Mouse (Mus musculus) ovary, postnatal 36 days (tissue): ENCODE measurements around the gene Slc47a2.
"Not testable (repeated sequence)": the region's sequence is repeated elsewhere in the genome, so short reads cannot be mapped to it uniquely, and the experiment has no call there.

Experiments used
- DNase-seq: peaks from one replicate; pipeline ENCODE4 v3.0.0; 2022; ENCODE audit warnings: low spot score, mixed read lengths

The Slc47a2 gene

DNA sequence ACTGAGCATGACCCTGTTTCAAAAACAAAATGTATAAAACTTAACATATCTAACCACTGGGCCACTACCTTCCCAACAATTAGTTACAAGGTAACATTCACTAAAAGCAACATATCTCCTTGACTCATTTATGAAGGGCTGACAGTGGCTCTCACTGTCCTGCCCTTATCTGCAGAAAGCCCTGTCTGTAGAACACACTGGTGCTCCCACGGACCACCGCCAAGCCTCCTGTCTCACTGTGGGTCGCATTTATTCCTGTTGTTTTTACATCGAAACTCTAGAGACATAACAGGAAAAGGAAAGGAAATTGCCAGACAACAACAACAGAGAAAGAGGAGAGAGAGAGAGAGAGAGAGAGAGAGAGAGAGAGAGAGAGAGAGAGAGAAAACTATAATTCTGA lies 1.4 kb downstream of the Slc47a2 start:
- DNase-seq: no peak

DNA sequence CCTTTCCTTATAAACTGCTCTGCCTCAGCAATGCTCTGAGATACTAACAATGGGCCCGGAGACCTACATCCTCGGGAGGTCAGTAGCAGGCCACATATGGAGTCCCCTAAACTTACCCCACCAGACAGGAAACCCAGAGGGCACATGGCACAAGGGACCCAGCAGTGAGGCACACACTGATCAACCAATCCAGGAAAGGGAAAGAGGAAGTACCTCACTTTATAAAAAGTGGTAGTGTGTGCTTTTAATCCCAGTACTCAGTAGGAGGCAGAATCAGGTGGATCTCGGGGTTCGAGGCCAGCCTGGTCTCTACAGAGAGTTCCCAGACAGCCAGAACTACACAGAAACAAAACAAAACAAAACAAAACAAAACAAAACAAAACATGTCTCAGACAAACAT lies 2.3 kb downstream of the Slc47a2 start:
- no peak for DNase-seq

DNA sequence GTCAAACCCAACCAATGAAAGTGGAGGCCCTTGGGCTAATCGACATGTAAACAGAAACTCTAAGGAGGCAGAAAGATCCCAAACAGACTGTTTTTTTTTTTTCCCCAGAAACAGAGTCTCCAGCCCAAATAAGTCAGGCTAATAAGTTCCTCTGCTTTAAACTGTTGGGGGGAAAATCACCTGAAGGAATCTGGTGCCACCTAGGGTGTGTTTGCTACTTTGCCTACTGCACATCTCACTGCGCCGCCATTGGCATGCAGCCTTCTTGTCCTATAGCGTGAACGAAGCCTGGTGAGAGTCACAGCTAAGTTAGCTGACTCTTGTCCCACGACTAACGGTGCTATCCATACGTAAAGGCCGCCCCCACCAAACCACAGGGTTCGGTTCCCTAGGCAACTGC lies 5.1 kb downstream of the Slc47a2 start:
- DNase-seq: no peak

DNA sequence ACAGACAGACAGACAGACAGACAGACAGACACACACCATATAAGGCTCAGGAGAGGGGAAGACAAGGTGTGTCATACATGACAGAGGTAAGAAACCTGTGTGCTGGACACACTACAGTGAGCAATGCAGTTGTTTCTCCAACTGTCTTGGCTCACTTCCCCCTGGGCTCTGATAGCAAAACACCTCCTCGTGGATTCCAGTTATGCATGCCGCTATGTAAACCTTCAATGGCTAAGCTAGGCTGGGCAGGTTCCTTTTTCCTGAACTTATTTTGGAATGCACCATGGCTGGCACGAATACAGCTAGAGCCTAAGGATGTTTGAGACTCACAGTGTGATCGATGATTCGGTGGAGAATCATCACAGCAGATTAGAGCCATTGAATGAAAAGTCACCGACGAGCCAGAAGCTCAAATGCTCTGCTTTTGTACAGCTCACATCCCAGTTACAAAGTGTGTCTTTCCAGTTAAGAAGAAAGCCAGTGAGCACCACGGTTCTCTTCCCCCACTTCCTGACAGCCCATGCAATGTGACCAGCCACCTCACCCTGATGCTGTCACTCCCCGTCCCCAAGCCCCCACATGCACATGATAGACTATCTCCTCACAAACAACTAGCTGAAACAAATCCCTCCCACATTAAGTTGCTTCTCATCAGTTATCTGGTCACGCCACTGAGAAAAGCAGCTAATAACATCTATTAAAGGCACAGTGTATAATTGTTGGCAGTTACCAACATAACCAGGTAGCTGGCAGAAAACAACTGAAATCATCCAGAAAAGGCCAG lies 21.6 kb downstream of the Slc47a2 start:
- no peak for DNase-seq

DNA sequence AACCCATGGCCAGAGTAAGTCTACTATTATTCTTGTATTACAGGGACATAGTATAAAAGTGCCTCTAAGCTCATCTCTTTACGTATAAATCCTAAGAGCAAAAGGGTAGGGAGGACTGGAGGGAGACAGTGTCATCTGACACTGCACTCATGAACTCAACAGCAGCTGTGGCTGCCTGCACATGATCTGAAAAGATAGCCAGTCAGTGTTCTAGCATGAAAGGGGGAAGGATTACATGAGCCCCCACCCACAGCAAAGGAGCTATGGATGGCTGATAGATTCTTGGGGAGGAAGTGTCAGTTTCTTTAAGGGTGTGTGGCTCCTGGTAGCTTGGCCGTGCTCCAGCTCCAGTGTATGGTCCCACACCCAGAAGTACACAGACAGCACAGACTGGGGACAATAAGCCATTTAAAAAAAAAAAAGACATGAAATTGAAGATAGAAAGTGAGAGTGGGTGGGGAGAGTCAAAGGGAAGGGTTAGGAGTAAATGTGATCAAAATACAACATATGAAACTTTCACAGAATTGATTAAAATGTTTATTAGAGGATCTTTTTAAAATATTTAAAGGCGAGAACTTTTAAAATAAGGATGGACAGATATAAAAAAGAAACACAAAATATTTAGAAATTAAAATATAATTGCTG lies 22.6 kb downstream of the Slc47a2 start:
- no peak for DNase-seq

DNA sequence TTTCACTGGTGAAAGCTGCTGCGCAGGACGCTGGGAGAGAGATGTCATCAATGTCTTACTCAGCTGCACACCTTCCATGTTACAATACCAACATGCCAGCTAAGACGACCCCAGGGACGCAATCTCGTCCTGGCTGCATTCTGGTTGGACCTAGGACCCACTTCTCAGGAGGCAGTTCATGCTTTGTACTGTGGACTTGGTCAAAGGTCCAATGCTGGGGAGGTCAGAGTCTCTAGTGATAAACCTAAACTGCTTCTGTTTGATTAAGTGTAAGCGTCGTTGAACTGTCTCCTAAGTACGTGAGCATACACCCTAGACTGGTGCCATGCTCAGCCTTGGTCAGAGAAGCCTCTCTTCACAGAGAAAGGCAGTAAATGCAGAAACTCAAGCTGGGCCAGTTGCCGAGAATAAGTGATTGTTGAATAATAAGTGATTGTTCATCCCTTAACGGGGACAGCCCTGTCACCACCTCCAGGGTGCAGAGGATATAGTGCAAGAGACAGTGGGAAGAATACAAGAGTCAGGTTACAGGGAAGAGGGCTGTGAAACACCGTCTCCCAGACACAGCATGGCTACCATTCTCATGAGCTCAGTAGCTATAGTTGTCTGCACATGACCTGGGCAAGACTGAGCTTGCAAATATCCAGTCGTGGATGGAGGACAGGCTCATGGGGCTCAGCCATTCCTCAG lies 23.3 kb downstream of the Slc47a2 start:
- DNase-seq: no peak

DNA sequence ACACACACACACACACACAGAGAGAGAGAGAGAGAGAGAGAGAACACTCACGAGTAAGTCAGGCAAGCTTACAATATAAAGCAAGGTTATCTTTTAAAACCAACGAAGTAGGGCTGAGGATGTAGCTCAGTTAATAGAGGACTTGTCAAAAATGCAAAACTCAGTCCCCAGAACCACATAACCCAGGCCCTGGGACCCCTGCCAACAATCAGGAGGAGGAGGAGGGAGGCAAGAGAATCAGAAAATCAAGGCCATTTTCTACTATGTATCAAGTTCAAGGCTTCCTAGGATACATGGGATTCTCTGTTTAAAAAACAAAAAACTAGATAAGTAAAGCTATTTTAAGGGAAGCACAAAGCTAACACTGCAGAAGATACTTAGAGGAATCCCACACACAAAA lies 25.8 kb downstream of the Slc47a2 start:
- DNase-seq: peak; percentile 62

DNA sequence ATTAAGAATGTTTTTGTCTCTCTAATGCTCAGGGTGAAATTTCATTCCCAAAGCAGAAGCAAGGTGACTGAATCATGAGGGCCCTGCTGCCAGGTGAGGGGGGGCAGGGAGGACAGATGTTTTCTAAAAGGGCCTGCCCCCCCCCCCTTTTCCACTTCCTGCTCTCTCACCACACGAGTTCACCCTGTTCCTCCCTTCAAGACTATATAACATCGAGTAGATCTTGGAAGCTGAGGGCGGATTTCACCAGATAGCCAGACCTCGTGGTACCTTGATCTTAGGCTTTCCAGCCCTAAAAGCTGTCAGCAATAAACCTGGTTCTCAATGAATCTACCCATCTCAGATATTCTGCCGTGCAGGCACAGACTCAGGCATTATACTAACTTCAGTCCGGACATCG lies 32.3 kb downstream of the Slc47a2 start:
- DNase-seq: no peak

DNA sequence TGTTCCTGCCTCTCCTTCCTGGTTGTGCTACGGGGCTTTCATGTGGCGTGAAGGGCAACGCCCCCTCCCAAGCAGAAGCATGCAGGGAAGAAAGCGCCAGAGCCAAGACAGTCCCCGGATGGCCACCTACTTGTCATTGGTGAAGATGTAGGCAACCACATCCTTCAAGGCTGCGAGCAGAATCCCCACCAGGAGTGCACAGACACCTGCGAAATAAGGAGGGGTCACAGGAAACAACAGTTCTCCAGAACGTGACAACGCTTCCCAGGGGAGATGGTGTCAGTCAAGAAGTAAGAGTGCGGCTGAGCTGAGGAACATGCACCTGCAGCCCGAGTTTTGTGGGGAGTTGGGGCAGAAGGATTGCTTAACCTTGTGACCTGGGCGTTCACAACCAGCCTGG lies 32.8 kb downstream of the Slc47a2 start:
- DNase-seq: no peak

DNA sequence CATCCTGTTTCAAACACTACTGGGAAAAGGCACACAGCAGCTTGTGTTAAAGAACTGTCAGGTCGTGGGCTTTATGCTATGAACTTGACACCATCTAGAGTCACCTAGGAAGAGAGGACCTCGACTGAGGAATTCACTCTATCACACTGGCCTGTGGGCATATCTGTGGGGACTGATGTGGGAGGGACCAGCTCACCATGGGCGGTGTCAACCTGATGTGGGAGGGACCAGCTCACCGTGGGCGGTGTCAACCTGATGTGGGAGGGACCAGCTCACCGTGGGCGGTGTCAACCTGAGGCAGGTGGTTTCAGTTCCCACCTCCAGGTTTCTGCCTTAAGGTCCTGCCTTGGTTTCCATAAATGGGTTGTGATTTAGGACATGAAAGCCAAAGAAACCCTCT lies 34.9 kb downstream of the Slc47a2 start:
- no peak for DNase-seq

DNA sequence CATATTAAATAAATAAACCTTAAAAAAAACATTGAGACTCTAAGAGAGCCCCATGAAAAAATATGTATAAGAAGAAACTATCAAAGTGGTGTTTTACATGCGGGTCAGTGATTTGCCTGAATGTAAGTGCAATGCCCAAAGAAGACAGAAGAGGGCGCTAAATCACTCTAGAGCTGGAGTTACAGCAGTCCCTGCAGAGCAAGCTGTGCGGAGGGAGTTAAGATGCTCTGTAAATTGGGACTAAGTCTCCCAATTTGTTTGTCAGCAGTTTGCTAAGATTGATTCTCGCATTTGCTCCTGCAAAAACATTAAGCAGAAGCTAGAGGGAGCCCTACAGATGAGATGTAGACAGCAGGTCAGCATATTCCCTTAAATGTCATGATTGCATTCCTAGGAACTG lies 37.3 kb downstream of the Slc47a2 start:
- no peak for DNase-seq

DNA sequence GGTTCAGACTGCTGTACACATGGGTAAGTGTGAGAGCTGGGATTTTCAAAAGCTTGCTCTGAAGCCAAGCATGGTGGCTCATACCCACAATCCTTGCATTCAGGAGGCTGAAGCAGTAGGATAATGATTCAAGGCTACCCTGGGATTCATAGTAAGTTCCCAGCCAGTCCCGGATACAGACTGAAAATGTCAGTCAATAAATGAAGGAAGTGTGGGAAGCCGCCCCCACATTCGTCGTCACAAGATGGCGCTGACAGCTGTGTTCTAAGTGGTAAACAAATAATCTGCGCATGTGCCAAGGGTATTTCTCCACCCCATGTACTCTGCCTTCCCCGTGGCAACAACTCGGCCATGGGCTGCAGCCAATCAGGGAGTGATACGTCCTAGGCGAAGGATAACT lies 38.1 kb downstream of the Slc47a2 start:
- DNase-seq: not testable (repeated sequence)

DNA sequence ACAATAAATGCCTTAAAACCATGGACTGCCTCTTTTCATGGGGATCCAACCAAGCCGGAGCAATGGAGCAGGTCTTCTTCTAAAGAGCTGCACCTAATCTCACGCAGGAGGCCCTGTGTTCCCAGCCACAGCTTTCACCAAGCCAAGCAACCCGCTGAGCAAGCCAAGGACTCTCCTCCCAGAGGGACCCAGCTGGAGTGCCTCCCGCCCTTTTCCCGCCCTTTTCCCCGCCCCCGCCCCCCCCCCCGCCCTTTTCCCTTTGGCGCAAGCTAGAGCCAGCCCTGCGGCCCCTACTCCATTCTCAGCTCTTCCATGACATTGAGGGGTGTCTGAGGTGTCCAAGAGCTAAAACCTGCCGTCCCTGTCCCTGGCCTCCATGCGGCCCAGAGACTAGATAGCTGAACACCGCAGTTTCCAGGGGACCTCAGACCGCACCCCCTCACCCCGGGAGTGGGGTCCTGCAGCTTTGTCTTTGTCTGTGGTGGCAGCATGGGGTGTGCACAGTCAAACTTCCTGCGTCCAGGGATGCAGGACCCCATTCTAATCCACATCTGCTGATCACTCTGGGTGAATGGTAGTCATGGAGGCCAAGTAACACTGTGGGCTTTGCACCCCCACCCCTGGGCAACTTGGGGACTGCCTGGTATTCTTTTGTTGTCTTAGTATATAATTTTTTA lies 41.8 kb downstream of the Slc47a2 start:
- DNase-seq: no peak

DNA sequence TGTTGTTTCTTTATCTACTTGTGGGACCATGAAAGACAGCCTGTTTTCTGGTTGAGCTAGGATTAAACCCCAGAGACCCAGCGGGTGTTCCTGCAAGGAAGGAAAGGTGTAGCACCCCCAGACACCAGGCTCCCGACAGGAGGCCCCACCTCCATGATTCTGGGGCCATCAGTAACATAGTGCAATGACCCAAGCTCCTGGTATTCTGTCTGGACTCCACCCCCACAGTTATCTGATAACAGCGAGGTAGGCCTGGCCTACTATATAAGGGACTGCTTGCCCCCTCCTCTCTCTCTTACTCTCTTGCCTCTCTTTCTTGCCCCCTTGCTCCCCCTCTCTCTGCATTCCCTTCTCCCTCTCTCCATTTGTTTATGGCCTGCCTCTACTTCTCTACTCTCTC lies 42.5 kb downstream of the Slc47a2 start:
- DNase-seq: no peak

DNA sequence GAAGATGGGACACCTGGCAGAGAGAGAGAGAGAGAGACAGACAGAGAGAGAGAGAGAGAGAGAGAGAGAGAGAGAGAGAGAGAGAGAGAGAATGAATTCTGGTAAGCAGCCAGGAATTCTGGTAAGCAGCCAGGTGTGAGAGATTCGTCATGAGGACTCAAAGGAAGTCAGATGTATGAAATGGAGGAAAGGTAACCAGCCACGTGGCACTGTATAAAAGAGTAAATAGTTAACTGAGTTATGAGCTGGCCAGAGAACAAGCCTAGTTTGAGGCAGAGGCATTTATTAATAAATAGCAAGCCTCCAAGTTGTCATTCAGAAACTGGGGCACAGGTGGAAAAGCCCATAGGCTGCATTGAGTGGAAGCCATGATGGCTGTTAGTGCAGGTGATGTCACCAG lies 44.8 kb downstream of the Slc47a2 start:
- no peak for DNase-seq

DNA sequence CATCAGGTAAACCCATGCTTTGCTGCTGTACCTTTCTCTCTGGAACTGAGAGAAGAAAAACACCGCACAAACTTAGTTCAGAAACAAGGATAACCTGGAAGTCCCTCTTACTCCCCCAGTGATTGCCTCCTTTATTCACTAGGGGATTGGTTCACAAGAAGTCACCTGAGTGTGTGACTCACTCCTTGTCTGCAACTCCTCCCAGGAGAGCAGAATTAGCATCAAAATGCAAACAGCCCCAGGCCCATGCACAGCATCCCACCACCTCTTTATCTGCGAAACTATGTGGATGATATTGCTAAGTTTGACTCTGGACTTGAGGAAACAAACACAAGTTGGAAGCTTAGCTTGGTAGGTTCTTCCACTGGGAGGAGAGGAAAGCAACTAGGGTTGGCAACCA lies 45.3 kb downstream of the Slc47a2 start:
- no peak for DNase-seq

DNA sequence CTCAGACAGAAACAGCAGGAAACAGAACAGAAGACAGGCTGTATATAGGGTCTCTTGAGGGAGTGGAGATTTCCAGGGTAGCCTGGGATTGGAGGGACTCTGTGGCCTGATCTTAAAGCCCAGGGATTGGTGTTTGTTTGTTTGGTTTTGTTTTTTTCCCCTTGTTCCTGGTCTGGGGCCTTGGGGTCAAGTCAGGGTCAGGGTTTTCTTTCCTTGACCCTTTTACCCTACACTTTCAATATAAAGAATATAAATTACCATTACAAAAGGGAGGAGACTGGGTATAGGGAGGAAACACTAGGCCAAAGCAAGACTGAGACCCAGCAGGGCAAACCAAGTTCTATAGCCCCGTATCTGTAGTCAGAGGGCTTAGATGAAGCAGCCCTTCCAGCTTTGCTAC lies 46.1 kb downstream of the Slc47a2 start:
- DNase-seq: no peak

DNA sequence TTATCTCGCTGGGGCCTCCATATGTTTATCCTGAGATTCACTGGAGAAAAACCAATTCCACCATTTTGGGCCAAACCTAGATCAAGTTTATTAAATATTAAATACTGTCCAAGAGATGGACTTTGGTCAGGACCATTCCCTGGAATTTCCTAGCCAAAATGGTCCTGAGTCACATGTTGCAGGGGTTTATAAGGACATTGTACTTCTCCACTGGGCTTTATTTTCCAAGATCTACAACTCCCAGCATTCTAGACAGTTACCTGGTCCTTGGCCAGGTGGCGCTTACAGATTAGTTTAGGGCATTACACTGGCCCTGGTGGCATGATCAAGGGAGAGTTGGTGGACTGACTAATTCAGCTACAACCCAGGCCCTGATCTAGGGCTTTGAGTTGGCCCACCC lies 47.1 kb downstream of the Slc47a2 start:
- no peak for DNase-seq

DNA sequence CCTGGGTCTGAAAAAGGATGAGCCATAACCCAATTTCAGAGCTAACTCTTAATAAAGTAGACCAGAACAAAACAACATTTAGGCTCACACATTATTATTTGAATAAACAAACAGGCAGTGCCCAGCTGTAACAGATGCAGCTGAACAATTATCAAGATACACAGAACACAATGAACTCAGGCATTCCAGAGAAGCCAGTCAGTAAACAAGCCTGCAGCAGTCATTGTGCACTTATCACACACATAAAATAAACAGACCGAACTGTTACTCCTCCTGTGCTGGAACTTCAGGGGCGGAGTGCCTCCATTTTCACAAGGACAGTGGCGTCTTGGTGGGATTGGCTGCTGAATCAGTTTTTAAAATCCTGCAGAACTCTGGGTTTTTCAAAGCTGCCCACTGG lies 48.2 kb downstream of the Slc47a2 start:
- no peak for DNase-seq

DNA sequence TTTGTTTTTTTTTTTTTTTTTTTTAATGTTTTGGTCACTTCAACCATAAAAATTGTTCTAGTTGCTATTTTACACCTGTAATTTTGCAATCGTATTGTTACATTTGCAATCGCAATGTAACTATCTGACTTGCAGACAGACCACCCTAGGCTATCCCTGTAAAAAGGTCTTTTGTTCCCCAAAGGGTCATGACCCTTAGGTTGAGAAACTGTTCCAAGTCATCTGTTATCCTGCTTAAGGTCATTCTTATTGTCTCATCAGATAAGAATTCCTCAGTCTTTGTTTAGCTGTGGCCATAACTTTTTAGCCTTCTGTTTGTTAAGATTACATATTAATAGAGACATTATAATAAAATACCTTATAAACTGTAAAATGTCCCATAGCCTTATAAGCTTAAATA lies 49.4 kb downstream of the Slc47a2 start:
- DNase-seq: no peak

DNA sequence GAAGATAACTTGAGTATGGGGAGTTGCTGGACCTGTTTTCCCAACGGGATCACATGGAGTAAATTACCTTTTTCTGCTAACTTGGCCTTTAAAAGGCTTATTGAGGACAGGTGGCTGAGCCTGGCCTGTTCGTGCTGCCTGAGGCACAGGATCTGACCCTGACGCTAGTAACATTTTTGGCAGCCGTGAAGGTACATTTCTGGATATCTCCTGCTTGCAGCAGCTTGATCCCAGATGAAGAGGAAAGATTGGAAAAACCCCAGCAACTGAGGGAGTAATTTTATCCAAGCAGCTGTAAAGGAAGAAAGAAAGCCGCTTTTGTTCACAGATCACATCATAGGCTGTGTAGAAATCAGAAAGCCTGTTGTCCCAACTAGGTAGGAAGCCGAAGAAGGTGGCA lies 58.3 kb downstream of the Slc47a2 start:
- DNase-seq: no peak

DNA sequence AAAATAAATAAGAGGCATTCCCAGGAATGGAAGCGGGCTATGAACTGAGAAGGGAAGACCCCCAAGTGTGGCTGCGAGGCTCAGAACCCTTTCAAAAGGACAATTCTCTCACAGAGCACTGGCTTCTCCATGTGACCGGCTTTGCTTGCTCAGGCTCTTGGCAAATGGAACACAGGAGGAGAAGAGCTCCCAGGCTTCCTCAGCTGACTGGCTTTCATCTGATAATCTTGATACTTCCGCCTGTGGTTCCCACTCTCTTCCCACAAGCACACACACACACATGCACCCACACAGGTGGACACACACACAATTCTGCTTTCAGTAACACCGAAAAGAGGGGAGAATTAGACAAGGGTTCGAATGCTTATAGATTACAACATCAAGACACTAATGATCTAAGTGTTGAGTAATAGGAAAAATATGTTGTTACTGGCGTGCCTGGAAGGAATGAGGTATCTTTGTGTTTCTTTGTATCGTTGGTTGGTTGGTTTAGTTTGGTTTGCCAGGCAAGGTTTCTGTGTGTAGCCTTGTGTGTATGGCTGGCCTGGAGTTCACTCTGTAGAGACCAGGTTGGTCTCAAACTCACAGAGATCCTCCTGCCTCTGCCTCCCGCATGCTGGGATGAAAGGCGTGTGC lies 59.1 kb downstream of the Slc47a2 start:
- no peak for DNase-seq
